Mouse (Mus musculus): ENCODE data around the gene Rnf126.

Rnf126 gene

DNA sequence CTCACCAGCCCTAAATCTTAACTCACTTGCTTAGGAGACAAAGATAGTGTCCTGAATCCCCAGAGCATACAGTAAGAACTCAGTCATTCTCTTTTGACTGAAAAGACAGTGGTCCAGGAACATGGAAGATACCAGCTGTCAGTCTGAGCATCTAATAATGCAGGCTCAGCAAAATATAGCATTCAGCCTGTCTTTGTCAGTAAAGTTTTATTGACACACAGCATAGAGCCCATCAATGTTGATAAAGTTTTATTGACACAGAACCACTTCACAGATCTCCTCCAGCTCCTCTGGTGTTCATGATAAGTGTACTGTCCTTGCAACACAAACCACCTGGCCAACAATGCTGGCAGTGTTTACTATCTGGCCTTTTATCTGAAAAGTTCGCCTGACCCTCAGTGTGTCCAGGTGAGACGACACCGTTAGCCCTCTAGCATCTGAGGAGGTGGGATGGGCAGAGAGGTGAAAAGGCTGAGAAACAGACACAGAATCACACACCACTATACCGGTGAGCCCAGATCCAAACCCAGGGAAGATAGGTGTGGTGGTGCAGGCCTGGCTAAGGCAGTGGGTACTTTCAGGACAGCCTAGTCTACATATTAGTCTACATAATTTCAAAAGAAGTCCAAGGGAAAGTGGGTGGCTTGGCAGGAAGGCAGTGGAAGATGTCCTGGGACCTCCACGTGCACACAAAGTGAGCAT, 25.7 kb upstream of the Rnf126 start:
- DNase-seq: no peak

DNA sequence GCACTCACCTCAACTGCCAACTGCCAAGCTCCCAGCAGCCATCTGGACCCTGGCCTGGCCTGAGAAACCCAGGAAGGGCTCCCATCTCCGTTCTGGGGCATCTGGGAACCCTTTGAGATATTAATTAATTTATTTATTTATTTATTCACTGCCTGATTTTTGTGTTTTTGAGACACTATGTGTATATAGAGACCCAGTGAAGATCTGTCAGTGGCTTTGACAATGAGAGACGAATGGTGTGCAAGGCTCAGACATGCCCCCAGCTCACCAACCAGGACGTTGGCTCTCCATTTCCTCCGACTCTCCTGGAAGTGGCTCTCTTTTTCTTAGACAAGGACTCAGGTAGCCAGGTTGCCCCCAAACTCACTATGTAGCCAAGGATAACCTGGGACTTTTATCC, 24.1 kb upstream of the Rnf126 start, which contains the start of gene Prss57:
Gene Prss57, minus strand, starts transcription at position 101 of the 400 bp plus-strand sequence.
- no peak for DNase-seq

DNA sequence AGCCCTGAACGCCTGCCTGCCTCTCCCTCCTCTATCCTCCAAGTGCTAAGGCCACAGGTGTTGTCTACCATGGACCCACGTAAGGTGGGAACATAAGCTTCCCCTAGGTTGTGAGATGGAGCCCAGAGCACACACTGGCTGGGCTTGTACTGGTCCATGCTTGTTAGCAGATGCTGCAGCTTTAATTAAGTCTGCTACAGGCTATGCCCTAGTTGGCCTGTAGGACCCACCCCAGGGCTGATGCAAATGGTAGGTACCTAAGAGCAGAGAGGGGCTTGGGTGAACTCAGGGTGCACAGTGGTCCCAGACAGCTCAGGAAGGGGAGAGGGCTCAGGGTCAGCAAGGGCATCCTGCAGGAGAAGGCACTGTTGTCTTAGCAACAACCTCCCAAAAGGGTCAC, 22.8 kb upstream of the Rnf126 start:
- DNase-seq: no peak

DNA sequence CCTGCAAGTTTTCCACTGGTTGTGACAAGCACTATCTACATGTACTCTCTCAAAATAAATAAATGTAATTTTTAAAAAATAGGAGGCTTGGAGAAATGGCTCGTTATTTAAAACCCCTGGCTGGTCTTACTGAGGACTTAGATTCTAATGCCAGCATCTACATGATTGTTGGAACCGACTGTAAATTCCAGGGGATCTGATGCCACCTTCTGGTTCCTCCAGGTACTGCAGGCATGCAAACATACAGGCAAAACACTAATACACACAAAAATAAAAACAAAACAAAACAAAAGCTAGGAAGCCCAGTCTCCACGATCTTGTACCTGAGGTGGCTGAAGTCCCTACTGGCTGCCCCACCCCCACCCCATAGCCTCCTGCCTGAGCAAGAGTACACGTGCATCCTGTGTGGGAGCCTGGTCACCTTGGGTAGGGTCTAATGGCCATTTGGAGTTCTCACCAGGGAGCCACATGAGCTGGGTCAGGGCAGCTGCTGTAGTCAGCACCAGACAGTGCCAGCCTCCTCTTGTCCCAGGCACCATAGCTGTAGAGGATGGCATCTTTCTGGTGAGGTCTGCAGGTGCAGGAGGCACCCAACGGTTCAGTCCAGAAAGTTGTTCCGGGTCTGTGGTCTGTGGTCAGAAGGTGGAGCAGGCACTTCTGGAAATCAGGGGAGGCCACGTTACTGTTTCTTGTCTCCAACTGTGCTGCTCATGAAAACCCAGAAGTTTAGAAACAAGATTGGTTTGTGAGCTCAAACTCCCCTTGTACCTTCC, 21.8 kb upstream of the Rnf126 start:
- peak; percentile 68 for DNase-seq

DNA sequence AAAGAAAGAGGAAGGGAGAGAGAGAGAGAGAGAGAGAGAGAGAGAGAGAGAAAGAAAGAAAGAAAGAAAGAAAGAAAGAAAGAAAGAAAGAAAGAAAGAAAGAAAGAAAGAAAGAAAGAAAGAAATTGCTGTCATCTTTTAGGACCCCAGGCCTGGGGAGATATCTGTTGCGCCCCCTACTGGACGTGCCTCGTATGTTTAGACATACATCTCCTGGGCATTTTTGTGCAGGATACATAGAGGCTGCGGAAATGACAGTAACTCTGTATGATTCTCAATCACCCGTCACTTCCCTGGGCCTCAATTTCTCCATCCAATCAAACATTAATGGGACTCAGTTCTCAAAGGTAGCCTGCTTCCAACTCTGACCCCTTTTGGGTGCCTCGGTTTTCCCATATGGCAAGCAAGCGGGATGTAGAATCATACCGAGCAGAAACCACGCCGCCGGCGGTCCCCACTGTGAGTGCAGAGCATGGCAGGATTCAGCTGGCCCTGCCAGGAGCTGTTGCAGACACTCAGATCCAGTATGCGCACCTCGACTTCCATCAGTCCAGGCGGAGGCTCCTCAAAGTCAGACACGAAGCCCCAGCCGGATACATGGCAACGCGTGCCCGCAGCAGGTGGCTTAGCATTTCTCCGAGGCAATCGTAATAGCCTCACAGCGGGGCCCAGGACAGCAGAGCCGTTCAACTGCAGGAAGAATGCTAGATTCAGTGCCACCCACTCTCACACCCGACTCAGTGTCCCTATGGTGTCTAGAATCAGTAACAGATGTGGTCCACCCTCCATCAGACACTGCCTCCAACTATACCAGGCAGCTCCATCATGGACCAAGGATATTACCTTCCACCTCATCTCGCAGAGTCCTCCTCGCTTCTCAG, 17.4 kb upstream of the Rnf126 start:
- no peak for DNase-seq

DNA sequence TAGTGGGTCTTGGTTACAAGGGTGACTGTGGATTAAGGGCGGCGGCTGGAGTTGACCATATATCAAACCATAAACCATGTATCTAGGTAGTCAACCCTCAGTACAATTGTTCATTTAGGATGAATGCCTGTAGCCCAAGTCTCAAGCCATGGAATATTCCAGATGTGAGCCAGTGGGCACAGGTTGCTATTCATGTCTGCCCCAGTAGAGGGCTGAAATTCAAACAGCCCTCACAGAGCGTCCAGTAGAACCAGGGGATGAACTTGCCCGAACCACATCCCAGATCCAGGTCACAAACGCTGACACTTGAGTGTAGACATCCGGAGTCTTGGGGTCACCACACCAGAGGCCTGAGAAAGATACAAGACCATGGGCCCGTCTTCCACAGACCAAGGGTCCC, 16.3 kb upstream of the Rnf126 start:
- no peak for DNase-seq

DNA sequence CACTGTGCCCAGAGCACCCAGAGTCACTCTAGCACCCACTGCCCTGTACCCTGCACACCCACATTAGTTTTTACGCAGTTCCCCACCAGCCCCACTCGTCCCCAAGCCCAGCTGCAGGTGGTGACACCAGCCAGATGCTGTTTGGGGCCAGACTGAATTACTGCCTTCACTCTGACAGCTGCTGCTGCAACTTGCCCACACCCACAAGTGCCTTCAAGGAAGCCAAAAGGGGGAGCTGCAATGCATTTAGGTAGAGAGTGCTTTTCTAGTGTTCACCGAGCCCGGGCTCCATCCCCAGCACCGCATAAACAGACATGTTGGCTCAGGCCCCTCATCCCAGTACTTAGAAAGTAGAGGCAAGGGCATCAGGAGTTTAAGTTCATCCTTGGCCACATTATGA, 15.2 kb upstream of the Rnf126 start:
- no peak for DNase-seq

DNA sequence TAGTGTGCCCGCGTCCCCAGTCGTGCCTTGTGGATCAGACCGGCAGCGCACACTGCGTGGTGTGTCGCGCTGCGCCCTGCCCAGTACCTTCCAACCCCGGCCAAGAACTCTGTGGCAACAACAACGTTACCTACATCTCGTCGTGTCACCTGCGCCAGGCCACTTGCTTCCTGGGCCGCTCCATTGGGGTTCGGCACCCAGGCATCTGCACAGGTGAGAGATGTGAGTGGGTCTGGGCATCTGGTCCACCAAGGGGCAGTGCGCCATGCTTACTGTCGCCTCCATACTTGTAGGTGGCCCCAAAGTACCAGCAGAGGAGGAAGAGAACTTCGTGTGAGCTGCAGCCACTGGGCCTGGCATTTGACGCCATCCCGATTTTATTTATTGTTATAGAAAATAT, 14.4 kb upstream of the Rnf126 start:
- DNase-seq: no peak

DNA sequence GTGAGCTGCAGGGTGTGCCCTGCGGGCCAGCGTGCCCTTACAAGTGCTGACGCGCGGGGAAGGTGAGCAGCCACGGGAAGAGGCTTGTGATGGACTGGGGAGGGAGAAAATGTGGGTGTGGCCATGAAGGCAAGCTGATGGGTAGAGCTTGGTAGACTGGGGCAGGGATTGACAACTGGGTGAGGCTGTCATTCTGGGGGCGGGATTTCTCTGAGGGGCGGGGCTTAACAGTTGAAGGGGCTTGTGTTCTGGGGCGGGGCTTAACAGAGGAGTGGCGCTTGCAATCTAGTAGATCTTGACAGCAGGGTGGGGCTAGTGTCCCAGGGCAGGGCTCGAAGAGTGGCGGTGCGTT, 13.9 kb upstream of the Rnf126 start:
- no peak for DNase-seq

DNA sequence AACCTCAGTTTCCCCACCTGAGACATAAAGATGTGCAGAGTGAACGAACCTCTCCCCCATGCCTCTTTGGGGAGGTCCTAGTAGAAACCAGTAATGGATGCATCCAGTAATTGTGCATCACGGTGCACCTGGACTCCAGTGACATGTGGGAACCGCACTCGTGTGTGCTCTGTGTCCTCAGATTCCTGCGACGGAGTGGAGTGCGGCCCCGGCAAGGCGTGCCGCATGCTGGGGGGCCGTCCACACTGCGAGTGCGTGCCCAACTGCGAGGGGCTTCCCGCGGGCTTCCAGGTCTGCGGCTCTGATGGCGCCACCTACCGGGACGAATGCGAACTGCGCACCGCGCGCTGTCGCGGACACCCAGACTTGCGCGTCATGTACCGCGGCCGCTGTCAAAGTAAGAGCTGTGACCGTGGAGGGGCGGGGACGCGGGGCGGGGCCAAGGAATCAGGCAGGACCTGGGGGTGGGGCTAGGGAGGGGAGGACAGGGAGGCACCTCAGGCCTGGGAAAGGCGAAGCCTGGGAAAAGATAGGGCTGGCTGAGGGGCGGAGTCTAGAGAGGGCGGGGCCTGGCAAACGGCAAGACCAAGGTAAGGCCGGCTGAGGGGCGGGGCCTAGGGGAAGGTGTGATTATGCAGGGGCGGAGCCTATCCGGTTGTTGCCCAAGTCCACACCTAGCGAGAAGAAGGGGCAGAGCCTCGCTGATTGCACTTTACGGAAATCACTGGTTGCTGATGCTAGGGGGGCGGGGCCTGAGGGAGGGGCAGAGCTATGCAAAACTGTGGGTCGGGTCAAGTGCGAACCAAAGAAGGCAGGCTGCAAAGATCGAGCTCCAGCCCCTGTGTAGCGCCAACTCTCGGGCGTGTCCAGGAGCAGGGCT, 13.3 kb upstream of the Rnf126 start:
- peak; percentile 100 for DNase-seq

DNA sequence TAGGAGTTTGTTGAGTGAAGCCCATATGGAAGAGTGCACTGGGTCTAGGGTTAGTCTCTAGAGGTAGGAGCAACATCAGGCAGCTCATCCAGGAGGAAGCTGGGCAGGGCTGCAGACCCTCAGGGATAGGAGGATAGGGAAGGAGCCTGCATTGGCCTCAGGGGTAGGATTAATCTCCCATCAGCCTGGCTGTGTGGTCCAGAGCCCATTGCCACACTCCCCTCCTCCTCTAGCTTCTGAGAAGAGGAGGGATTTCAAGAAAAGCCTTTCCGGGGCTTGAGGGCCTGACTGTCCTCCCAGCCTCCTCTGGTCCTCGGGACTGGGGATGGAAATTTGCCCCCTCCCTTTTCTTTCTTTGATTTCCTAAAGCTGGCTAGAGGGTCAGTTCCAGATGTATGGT, 12.4 kb upstream of the Rnf126 start:
- no peak for DNase-seq

DNA sequence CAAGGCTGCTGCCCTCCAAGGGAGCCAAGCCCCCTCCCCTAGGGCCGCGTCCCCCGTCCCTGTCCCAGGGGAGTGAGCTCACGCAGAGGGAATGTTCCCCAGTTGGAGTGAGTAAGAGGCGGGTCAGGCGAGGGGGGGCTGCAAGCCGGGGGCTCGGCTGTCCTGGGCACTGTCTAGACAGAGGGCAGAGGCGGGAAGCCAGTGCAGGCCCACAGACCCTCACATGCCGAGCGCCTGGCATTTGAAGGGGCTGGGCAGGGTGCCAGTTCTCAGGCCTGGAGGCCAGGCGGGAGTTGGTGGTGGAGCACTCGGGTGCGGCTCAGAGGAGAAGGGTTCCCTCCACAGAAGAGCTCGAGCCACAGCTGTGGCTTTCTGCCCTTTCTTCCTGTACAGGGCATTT, 11.3 kb upstream of the Rnf126 start:
- DNase-seq: no peak

DNA sequence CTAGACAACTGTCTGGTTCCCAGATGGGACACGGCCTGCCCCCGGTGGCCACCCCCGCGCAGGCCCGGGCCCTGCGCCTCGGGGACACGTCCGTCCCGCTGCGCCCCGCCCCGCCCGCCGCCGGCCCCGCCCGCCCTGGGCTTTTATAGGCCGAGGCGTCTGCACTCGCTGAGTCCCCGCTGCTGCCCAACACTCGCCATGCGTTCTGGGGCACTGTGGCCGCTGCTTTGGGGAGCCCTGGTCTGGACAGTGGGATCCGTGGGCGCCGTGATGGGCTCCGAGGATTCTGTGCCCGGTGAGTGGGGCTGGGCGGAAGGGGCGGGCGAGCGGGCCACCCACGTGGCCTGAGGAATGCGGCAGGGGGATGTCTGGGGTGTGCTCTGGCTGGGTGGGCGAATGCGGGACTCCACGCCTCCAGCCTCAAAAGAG, 10.4 kb upstream of the Rnf126 start, which contains the start of gene Fstl3:
Gene Fstl3, plus strand, starts transcription at position 170 of the 429 bp plus-strand sequence.
- DNase-seq: no peak

DNA sequence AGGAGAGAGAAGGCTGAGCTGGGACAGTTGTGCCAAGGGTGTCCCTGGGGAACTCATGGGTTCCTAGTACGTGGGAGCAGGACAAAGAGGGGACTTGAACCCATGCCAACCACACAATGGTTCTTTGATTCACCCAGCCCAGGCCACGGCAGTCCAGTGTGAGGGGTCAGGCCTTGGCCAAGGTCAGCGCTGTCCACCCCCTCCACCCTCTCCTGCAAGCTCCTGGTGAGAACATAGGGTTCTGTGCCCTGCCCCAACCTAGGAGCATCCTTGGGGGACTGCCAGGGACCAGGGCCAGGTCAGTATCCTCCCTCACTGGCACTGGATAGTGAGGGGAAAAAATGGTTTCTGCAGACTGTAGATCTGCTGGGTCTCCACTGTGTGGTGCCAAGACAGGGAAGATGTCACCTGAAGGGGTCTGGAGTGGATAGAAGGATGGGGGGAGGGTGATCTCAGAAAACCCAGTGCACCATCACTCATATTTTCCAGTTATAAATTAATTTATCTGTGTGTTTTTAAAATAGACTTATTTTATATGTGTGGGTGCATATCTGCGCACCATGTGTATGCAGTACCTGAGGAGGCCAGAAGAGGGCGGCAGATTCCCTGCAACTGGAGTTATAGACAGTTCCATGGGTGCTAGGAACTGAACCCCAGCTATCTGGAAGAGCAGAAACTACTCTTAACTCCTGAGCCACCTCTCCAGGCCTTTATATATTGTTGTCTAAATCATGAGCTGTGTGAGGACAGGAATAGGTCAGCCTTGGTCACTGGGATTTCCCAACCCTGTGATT, 7.9 kb upstream of the Rnf126 start:
- no peak for DNase-seq

DNA sequence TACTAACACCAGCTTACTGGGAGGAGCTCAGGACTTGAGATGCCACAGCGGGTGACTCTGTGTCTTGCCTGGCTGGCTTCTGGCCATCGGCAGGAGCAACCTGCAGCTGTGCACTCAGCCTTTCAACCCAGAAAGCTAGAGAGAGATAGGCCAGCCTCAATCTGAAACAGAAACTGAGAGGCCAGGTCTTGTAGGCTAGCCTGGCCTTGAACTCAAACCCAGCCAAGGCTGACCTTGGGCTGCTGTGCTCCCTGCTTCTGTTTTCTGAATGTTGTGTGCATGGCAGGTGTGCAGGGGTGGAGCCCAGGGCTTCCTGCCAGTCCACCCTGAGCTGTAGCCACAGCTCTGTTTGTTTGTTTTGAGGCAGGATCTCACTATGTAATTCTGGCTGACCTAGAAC, 6.5 kb upstream of the Rnf126 start:
- no peak for DNase-seq

DNA sequence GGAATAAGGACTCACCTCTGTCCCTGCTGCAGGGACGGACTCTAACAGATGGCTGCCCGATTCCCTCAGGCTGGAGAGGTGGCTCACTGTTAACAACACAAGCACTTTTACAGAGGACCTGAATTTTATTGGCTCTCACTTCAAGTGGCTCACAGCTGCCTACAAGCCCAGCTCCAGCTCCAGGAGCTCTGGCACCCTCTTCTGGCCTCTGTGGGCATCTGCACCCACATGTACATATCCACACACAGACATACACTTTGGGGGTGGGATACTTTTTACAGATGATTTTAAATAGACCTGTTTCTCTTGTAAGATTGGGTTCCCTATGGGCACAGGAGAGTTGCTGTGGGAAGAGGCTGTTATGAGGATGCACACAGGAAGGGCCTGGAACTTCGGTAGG, 5.6 kb upstream of the Rnf126 start:
- DNase-seq: no peak

DNA sequence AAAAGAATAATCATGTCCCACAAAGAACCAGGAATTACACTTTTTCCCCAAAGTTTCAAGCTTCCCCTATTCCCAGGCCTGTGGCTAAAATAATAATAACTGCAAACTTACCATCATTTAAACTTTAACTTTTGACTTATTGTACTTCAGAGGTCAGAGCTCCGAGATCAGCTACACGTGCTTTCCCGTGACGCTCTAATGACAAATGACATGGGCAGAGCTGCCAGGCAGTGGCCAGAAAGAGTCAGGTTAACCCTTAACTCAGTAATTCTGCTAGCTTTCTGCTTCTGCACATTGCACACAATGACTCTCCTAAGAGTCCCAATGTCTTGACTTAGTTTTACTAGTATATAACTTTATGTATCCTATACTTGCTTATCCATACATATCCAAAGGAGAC, 2.6 kb upstream of the Rnf126 start:
- DNase-seq: peak; percentile 76

DNA sequence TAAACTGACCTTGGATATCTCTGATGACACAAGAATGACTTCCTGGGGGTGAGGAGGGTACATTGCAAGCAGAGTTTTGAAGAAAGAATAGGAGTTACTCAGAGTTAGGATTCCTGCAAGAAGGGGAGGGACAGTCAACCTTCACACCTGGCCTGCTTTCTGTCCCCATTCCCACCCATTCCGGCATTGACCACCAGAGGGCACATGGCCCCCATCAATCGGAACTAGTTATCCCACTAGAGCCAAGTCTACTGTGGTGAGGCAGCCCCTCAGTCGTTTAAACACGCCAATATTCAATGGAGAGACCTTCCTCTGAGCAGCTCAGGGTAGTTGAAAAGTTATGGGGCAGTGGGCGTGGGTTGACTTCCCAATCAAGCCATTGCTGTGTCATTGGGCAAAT, 1.6 kb upstream of the Rnf126 start:
- DNase-seq: peak; percentile 82

DNA sequence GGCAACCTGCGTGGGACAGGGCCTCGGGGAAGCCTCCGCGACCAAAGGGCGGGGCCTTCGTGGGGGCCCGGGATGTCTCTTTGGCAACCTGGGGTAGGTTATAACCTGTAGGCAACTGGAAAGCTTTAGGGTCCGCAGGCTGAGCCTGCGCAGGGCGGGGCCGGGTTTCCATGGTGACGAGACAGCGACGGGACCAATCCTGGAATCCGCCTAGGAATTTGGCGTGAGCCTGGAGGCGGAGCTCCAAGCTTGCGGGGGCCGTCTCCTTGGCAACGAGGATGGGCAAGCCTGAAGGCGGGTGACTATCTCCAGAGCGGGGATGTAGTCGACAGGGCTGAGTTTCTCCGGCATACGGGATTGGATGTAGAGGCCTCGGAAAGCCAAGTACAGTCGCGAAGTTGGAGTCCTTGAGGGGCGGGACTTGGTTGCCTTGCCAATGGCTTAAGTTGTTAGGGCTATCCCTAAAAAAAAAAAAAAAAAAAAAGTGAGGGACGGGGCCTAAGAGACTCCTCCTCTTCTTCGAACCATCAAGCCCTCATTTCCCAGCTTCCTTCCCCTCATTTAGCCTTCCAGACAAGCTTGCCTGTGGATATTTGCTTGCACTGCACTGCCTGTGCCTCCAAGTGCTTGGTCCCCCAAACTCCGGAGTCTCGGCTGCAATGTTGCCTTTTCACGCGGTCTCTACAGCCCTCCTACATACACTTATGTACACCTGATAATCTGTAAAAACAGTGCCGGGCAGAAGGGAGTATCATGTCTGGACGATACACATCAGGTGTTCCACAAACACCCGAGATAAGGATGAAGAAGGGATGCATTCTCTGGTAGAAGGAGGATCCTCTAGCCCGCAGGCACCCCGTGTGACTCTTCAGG, 856 bp upstream of the Rnf126 start:
- peak; percentile 90 for DNase-seq

DNA sequence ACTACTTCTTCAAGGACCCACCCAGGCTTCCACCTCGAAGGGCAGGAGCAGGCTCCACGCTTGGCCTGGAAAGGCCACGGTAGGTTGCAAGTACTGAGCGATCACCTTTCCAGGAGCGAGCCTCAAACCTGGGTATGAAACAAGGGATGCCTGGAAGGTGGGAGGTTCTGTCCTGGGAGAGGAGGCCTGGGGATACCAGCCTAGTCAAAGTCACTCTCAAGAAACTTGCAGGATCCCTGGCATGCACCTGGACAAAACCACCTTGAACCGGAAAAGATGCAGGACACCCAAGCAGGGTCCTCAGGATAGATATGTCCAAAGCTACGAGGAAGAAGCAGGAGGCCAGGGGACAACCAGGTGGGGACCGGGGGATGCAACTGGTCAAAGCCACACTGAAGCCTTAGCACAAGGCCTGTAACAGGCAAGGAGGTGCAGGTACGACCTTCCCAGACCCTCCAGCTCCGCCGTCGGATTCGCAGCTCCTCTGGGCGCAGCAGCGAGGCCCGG, 698 bp downstream of the Rnf126 start:
- peak; percentile 46 for DNase-seq

Measured in kidney, adult 11 months (tissue).